Mouse (Mus musculus) spleen, adult 18-20 months (tissue): ENCODE measurements at regions not wholly inside any gene's neighbourhood (a gene's known extent, or its start where the extent isn't known, plus 50 kb on each side); places are given as distances from the start of the nearest gene placed in this dataset.
A peak's percentile ranks its signal among the peaks of the same experiment; 100 is the strongest.

Experiments used
- DNase-seq, 2 experiments: peaks; one replicate each; pipeline ENCODE4 v3.0.0; 2022; ENCODE audit warnings: mixed read lengths in 2 of 2

GRCm38 (mm10) chr15:25305801-25306200 is 107.8 kb downstream of the Basp1 start:
- DNase-seq = no peak

GRCm38 (mm10) chr15:25303379-25303778 is 110.2 kb downstream of the Basp1 start:
- DNase-seq = no peak

GRCm38 (mm10) chr15:25302671-25303294 is 110.8 kb downstream of the Basp1 start:
- DNase-seq = no peak

- DNase-seq = no peak
Measured at GRCm38 (mm10) chr15:25301810-25302209, 111.8 kb downstream of the Basp1 start.

- DNase-seq = no peak
Measured at GRCm38 (mm10) chr15:25297278-25297677, 116.3 kb downstream of the Basp1 start.

GRCm38 (mm10) chr15:25296714-25297113 is 116.8 kb downstream of the Basp1 start:
- DNase-seq = no peak

GRCm38 (mm10) chr15:25295753-25296152 is 117.8 kb downstream of the Basp1 start:
- DNase-seq = no peak

- DNase-seq = no peak
Measured at GRCm38 (mm10) chr15:25291231-25291691, 122.3 kb downstream of the Basp1 start.

- no peak for DNase-seq
Measured at GRCm38 (mm10) chr15:25287850-25288249, 125.7 kb downstream of the Basp1 start.

- no peak for DNase-seq
Measured at GRCm38 (mm10) chr15:25284354-25285199, 129.0 kb downstream of the Basp1 start.

- no peak for DNase-seq
Measured at GRCm38 (mm10) chr15:25283713-25284112, 129.9 kb downstream of the Basp1 start.

GRCm38 (mm10) chr15:25282346-25282745 is 131.2 kb downstream of the Basp1 start:
- DNase-seq = no peak

- no peak for DNase-seq
Measured at GRCm38 (mm10) chr15:25281942-25282341, 131.6 kb downstream of the Basp1 start.

- no peak for DNase-seq
Measured at GRCm38 (mm10) chr15:25278317-25279156, 135.0 kb downstream of the Basp1 start.

- DNase-seq = no peak
Measured at GRCm38 (mm10) chr15:25276227-25276626, 137.3 kb downstream of the Basp1 start.

- no peak for DNase-seq
Measured at GRCm38 (mm10) chr15:25271886-25272285, 141.7 kb downstream of the Basp1 start.

GRCm38 (mm10) chr15:25270349-25270748 is 143.2 kb downstream of the Basp1 start:
- no peak for DNase-seq

- DNase-seq = peak in 1 of 2 experiments; percentile 10
Measured at GRCm38 (mm10) chr15:25269345-25269996, 144.1 kb downstream of the Basp1 start.

- DNase-seq = no peak
Measured at GRCm38 (mm10) chr15:25268436-25268835, 145.1 kb downstream of the Basp1 start.

- no peak for DNase-seq
Measured at GRCm38 (mm10) chr15:25267509-25267908, 146.1 kb downstream of the Basp1 start.

GRCm38 (mm10) chr15:25252648-25253567 is 160.7 kb downstream of the Basp1 start:
- no peak for DNase-seq
